In the genomic region with DNA sequence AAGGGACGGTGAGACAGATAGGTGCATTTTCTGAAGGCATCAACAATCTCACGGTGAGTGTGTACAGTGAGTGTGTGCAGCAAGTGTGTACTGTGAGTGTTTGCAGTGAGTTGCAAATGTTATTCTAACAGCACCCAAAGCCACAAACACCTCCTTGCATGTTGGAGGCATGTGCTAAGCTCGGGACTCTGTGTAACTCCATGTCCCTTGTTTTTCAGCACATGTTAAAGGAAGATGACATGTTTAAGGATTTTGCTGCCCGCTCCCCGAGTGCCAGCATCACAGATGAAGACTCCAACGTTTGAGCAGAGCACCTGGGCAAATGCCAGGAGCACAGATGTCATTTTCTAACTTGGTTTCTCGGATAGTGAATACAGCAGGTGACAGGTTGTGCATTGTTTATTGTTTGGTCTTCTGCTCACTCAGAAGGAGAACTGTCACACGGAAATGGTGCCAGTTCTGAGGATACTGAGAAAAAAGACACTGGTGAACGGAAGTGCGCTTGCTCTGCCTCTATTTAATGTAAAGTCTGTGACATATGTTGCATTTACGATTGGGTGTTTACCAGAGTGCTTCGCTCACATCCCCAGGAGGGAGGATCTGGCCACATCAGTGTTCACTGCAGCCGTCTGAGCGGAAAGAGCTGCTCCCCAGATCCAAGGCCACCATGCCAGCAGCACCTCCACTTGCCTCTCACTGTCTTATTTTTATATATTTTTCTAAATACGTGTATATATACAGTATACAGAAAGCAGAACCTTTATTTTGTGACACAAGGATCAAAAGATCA, we compare ENCODE assay signal across 26 mouse cellular contexts. TPM values are rescaled to one million over a fixed set of nuclear protein-coding genes. Genes with fewer than 3 reads are reported as not detected.
DNase-seq lines count a peak whose midpoint lies in the region; ATAC-seq and TF ChIP-seq lines count a peak whose summit lies in the region.
"Had no signal": no experiment of that assay in that cellular context is flagged by ENCODE, and none has a peak within 500 bp of the region (broad histone marks: within the 10 kb centered on the region; RNA-seq: fewer than 3 reads in every experiment).

No protein-coding gene starts in this region.

- no peaks in the 10 kb centered on the region for H3K27me3 ChIP-seq in forebrain, embryonic 15.5 days
- H3K27me3 ChIP-seq in forebrain, embryonic 10.5 days (ENCODE audit: poor library complexity, severe bottlenecking): no peaks in the 10 kb centered on the region
- H3K27me3 ChIP-seq in midbrain, postnatal 0 days (ENCODE audit: insufficient read depth, low read length): no peaks in the 10 kb centered on the region
- H3K27me3 ChIP-seq in midbrain, embryonic 14.5 days (ENCODE audit: control insufficient read depth, insufficient read depth, low read length): no peaks in the 10 kb centered on the region
- no peaks in the 10 kb centered on the region for H3K27me3 ChIP-seq in forebrain, postnatal 0 days (ENCODE audit: insufficient read depth, low read length)
- H3K27me3 ChIP-seq: CH12.LX; embryonic facial prominence, embryonic 15.5 days; limb, embryonic 15.5 days; midbrain, embryonic 13.5 days; stomach, embryonic 15.5 days had no signal

- no peak overlapping the region for H3K4me3 ChIP-seq in forebrain, embryonic 15.5 days
- no peak overlapping the region for H3K4me3 ChIP-seq in forebrain, embryonic 10.5 days
- H3K4me3 ChIP-seq in midbrain, postnatal 0 days (ENCODE audit: low read depth, low read length): no peak overlapping the region
- no peak overlapping the region for H3K4me3 ChIP-seq in midbrain, embryonic 14.5 days (replicated peaks; ENCODE audit: low read depth, low read length)
- no peak overlapping the region for H3K4me3 ChIP-seq in forebrain, postnatal 0 days (ENCODE audit: low read depth, low read length)
- H3K4me3 ChIP-seq: embryonic facial prominence, embryonic 15.5 days; gastrocnemius, adult 2 months; limb, embryonic 15.5 days; midbrain, embryonic 13.5 days; myocyte; stomach, embryonic 15.5 days had no signal

- no peak overlapping the region for H3K27ac ChIP-seq in forebrain, embryonic 15.5 days (replicated peaks)
- no peak overlapping the region for H3K27ac ChIP-seq in forebrain, embryonic 10.5 days
- H3K27ac ChIP-seq in midbrain, postnatal 0 days (ENCODE audit: low read depth, low read length): no peak overlapping the region
- H3K27ac ChIP-seq in midbrain, embryonic 14.5 days (replicated peaks; ENCODE audit: low read depth, low read length): no peak overlapping the region
- H3K27ac ChIP-seq in forebrain, postnatal 0 days (ENCODE audit: low read depth, low read length): no peak overlapping the region
- H3K27ac ChIP-seq: embryonic facial prominence, embryonic 15.5 days; gastrocnemius, adult 2 months; kidney, postnatal 0 days; limb, embryonic 15.5 days; midbrain, embryonic 13.5 days; stomach, embryonic 15.5 days had no signal

- no peaks in the 10 kb centered on the region for H3K9me3 ChIP-seq in forebrain, embryonic 15.5 days
- H3K9me3 ChIP-seq in forebrain, embryonic 10.5 days: no peaks in the 10 kb centered on the region
- no peaks in the 10 kb centered on the region for H3K9me3 ChIP-seq in midbrain, postnatal 0 days (ENCODE audit: low read length)
- no peaks in the 10 kb centered on the region for H3K9me3 ChIP-seq in midbrain, embryonic 14.5 days (ENCODE audit: control insufficient read depth, low read length)
- H3K9me3 ChIP-seq in forebrain, postnatal 0 days (ENCODE audit: low read length): no peaks in the 10 kb centered on the region
- H3K9me3 ChIP-seq: embryonic facial prominence, embryonic 15.5 days; limb, embryonic 15.5 days; midbrain, embryonic 13.5 days; stomach, embryonic 15.5 days had no signal

- 0 out of 2 replicates have a peak, but pooled peaks have one; percentile 48 for ATAC-seq in forebrain, embryonic 15.5 days (replicated peaks)
- ATAC-seq in midbrain, postnatal 0 days (ENCODE audit: low FRiP score): no peak
- ATAC-seq in midbrain, embryonic 14.5 days (ENCODE audit: low FRiP score, low TSS enrichment): no peak
- peak; percentile 12; the same call in 1 of the 2 replicates for ATAC-seq in forebrain, postnatal 0 days
- ATAC-seq: midbrain, embryonic 13.5 days had no signal

- H3K36me3 ChIP-seq in forebrain, embryonic 15.5 days: no peaks in the 10 kb centered on the region
- H3K36me3 ChIP-seq in forebrain, embryonic 10.5 days (replicated peaks): peaks cover 40% of the 10 kb centered on the region
- H3K36me3 ChIP-seq in midbrain, postnatal 0 days (ENCODE audit: insufficient read depth, low read length): 0 out of 2 replicates have a peak, but pooled peaks cover 8% of the 10 kb centered on the region
- 0 out of 2 replicates have a peak, but pooled peaks cover 2% of the 10 kb centered on the region for H3K36me3 ChIP-seq in midbrain, embryonic 14.5 days (ENCODE audit: control insufficient read depth, insufficient read depth, low read length)
- no peaks in the 10 kb centered on the region for H3K36me3 ChIP-seq in forebrain, postnatal 0 days (ENCODE audit: insufficient read depth)
- H3K36me3 ChIP-seq: midbrain, embryonic 13.5 days had no signal

- 0 out of 2 replicates have a peak, but pooled peaks cover 5% of the 10 kb centered on the region for H3K4me1 ChIP-seq in forebrain, embryonic 15.5 days
- peaks cover 6% of the 10 kb centered on the region for H3K4me1 ChIP-seq in forebrain, embryonic 10.5 days
- no peaks in the 10 kb centered on the region for H3K4me1 ChIP-seq in midbrain, postnatal 0 days (ENCODE audit: insufficient read depth, low read length)
- no peaks in the 10 kb centered on the region for H3K4me1 ChIP-seq in midbrain, embryonic 14.5 days (ENCODE audit: control insufficient read depth, insufficient read depth, low read length)
- no peaks in the 10 kb centered on the region for H3K4me1 ChIP-seq in forebrain, postnatal 0 days (ENCODE audit: insufficient read depth)
- H3K4me1 ChIP-seq: embryonic facial prominence, embryonic 15.5 days; limb, embryonic 15.5 days; midbrain, embryonic 13.5 days; stomach, embryonic 15.5 days had no signal

- no peak overlapping the region for H3K9ac ChIP-seq in forebrain, embryonic 15.5 days (replicated peaks)
- no peak overlapping the region for H3K9ac ChIP-seq in midbrain, postnatal 0 days (replicated peaks; ENCODE audit: low read length, poor library complexity, severe bottlenecking)
- no peak overlapping the region for H3K9ac ChIP-seq in midbrain, embryonic 14.5 days (replicated peaks; ENCODE audit: low read length)
- H3K9ac ChIP-seq in forebrain, postnatal 0 days: no peak overlapping the region
- H3K9ac ChIP-seq: embryonic facial prominence, embryonic 15.5 days; limb, embryonic 15.5 days; midbrain, embryonic 13.5 days; stomach, embryonic 15.5 days had no signal

- WGBS in forebrain, embryonic 15.5 days: 66% methylated on average over 15 of the region's 15 CpGs
- 92% methylated on average over 15 of the region's 15 CpGs for WGBS in forebrain, embryonic 10.5 days
- WGBS in midbrain, postnatal 0 days: 88% methylated on average over 15 of the region's 15 CpGs
- WGBS in midbrain, embryonic 14.5 days: 88% methylated on average over 15 of the region's 15 CpGs
- WGBS in forebrain, postnatal 0 days: 69% methylated on average over 15 of the region's 15 CpGs

- H3K4me2 ChIP-seq in forebrain, embryonic 15.5 days (replicated peaks): no peak overlapping the region
- H3K4me2 ChIP-seq in midbrain, postnatal 0 days (ENCODE audit: low read depth, low read length, poor library complexity, severe bottlenecking): no peak overlapping the region
- no peak overlapping the region for H3K4me2 ChIP-seq in midbrain, embryonic 14.5 days (ENCODE audit: low read length)
- H3K4me2 ChIP-seq in forebrain, postnatal 0 days (ENCODE audit: low read depth): no peak overlapping the region
- H3K4me2 ChIP-seq: embryonic facial prominence, embryonic 15.5 days; limb, embryonic 15.5 days; midbrain, embryonic 13.5 days; stomach, embryonic 15.5 days had no signal

- DNase-seq in forebrain, embryonic 10.5 days (ENCODE audit: extremely low spot score, low spot score): no peak
- peak; percentile 19 for DNase-seq in midbrain, postnatal 0 days (ENCODE audit: low spot score)
- no peak for DNase-seq in midbrain, embryonic 14.5 days
- peak; percentile 86 for DNase-seq in cerebellum, adult 9-10 months
- peak; percentile 59 for DNase-seq in forebrain, postnatal 0 days
- DNase-seq in adrenal gland, adult 8-10 months: no peak
- DNase-seq in spleen, postnatal 10 days (ENCODE audit: low spot score in 2 of 2): no peak
- DNase-seq: adrenal gland, postnatal 36 days; embryo, embryonic 11 days; kidney, adult 18-20 months; lung, postnatal 10 days; thymus, adult 2 months had no signal

- TF ChIP-seq CTCF in midbrain, postnatal 0 days (IDR thresholded peaks at IDR 0.05): no peak
- TF ChIP-seq CTCF in forebrain, postnatal 0 days (IDR thresholded peaks at IDR 0.05; ENCODE audit: low read depth): no peak

RNA-seq across cellular contexts. Expression of a gene that starts 2.1 kb away (rescaled TPM):
- 0.66 and 0.75 TPM in 2 replicates for polyA plus RNA-seq in forebrain, embryonic 15.5 days (2015; fragmentation: Nextera tagmentation; extraction: Ambion mirVana)
- 1.3 TPM in 2 replicates for polyA plus RNA-seq in forebrain, embryonic 10.5 days (2016; fragmentation: Nextera tagmentation; extraction: Ambion mirVana)
- 0.49 and 0.90 TPM in 2 replicates for total RNA-seq in midbrain, postnatal 0 days (2014; rRNA removed)
- 0.59 and 0.83 TPM in 2 replicates for polyA plus RNA-seq in midbrain, postnatal 0 days (2015; fragmentation: Nextera tagmentation; extraction: Ambion mirVana)
- polyA plus RNA-seq in midbrain, embryonic 14.5 days (2014; fragmentation: Nextera tagmentation; extraction: Ambion mirVana): 0.62 and 0.98 TPM in 2 replicates
- 1.0 and 1.1 TPM in 2 replicates for total RNA-seq in forebrain, postnatal 0 days (2014; rRNA removed)
- polyA plus RNA-seq in forebrain, postnatal 0 days (2015; fragmentation: Nextera tagmentation; extraction: Ambion mirVana): 0.35 and 0.74 TPM in 2 replicates
- 1 to 10 TPM in 3 of 4 experiments, under 1 TPM in 1; 0.70 to 2.7 (median 1.2) TPM for total RNA-seq in adrenal gland, adult 8-10 months (2022)
- total RNA-seq: hematopoietic stem cell, adult 5-6 weeks; megakaryocyte progenitor cell, adult 5-6 weeks had no signal

RNA-seq across cellular contexts. Expression of a gene that starts 12.3 kb away (rescaled TPM):
- 82.5 and 88.5 TPM in 2 replicates for polyA plus RNA-seq in forebrain, embryonic 15.5 days (2015; fragmentation: Nextera tagmentation; extraction: Ambion mirVana)
- polyA plus RNA-seq in forebrain, embryonic 10.5 days (2016; fragmentation: Nextera tagmentation; extraction: Ambion mirVana): 122 and 134 TPM in 2 replicates
- 8.9 and 9.4 TPM in 2 replicates for total RNA-seq in midbrain, postnatal 0 days (2014; rRNA removed)
- polyA plus RNA-seq in midbrain, postnatal 0 days (2015; fragmentation: Nextera tagmentation; extraction: Ambion mirVana): 61.0 and 72.6 TPM in 2 replicates
- 72.1 and 83.0 TPM in 2 replicates for polyA plus RNA-seq in midbrain, embryonic 14.5 days (2014; fragmentation: Nextera tagmentation; extraction: Ambion mirVana)
- 12.6 and 20.3 TPM in 2 replicates for total RNA-seq in forebrain, postnatal 0 days (2014; rRNA removed)
- 82.6 and 83.2 TPM in 2 replicates for polyA plus RNA-seq in forebrain, postnatal 0 days (2015; fragmentation: Nextera tagmentation; extraction: Ambion mirVana)
- 10 to 100 TPM; 75.1 to 86.0 (median 81.8) TPM for total RNA-seq in adrenal gland, adult 8-10 months (2022)

RNA-seq across cellular contexts. Expression of a gene that starts 56.5 kb away (rescaled TPM):
- polyA plus RNA-seq in forebrain, embryonic 15.5 days (2015; fragmentation: Nextera tagmentation; extraction: Ambion mirVana): 0.72 and 1.7 TPM in 2 replicates
- 1.1 and 1.5 TPM in 2 replicates for polyA plus RNA-seq in forebrain, embryonic 10.5 days (2016; fragmentation: Nextera tagmentation; extraction: Ambion mirVana)
- 0.57 and 1.9 TPM in 2 replicates for total RNA-seq in midbrain, postnatal 0 days (2014; rRNA removed)
- polyA plus RNA-seq in midbrain, postnatal 0 days (2015; fragmentation: Nextera tagmentation; extraction: Ambion mirVana): 1.4 TPM in 2 replicates
- 0.19 and 0.66 TPM in 2 replicates for polyA plus RNA-seq in midbrain, embryonic 14.5 days (2014; fragmentation: Nextera tagmentation; extraction: Ambion mirVana)
- 1.0 and 1.6 TPM in 2 replicates for total RNA-seq in forebrain, postnatal 0 days (2014; rRNA removed)
- 0.79 and 1.6 TPM in 2 replicates for polyA plus RNA-seq in forebrain, postnatal 0 days (2015; fragmentation: Nextera tagmentation; extraction: Ambion mirVana)
- total RNA-seq in adrenal gland, adult 8-10 months (2022): under 1 TPM in 2 of 4 experiments, not detected in 2; 0.35 to 0.80 TPM
- total RNA-seq: CH12.LX; gastrocnemius, adult 2 months; hematopoietic stem cell, adult 5-6 weeks; megakaryocyte progenitor cell, adult 5-6 weeks; MEL; neutrophil, adult 5-6 weeks had no signal
- polyA plus RNA-seq: liver, embryonic 16.5 days had no signal

Comparison
In these comparisons a context has a peak if more than half of its experiments do, and no peak if none do; other contexts are left out.
1. DNase-seq: peak in midbrain, postnatal 0 days (single experiment), cerebellum, adult 9-10 months (single experiment) and forebrain, postnatal 0 days (single experiment); none in forebrain, embryonic 10.5 days (single experiment), midbrain, embryonic 14.5 days (single experiment), adrenal gland, adult 8-10 months (single experiment) and spleen, postnatal 10 days (0 of 2).
2. ATAC-seq: peak in forebrain, embryonic 15.5 days (single experiment) and forebrain, postnatal 0 days (single experiment); none in midbrain, postnatal 0 days (single experiment) and midbrain, embryonic 14.5 days (single experiment).